Mouse (Mus musculus) midbrain, postnatal 0 days (tissue): ENCODE results near the gene Mef2d. TPM values are rescaled to one million over a fixed set of nuclear protein-coding genes. Genes with fewer than 3 reads are reported as not detected.

Experiments
- ATAC-seq: fragments of 200-750 bp; cut with Nextera tagmentation; 2 replicates; pipeline ENCODE4 v1.8.0; 2017; ENCODE audit warnings: moderate number of reproducible peaks, mild to moderate bottlenecking, moderate TSS enrichment, moderate library complexity; ENCODE audit not compliant: low FRiP score
- DNase-seq: peaks from one replicate; pipeline ENCODE4 v3.0.0-alpha.2; 2015; ENCODE audit warnings: low spot score
- H3K27ac ChIP-seq: fragments of 300-500 bp; sonication (generic); 2 replicates; pipeline ENCODE4 v1.5.1; 2014; ENCODE audit warnings: low read depth, mild to moderate bottlenecking, low read length, mixed read lengths
- H3K27me3 ChIP-seq: fragments of 300-500 bp; sonication (generic); 2 replicates; pipeline ENCODE4 v1.6.1; 2014; ENCODE audit warnings: low read length, control low read depth, mixed read lengths; ENCODE audit not compliant: insufficient read depth
- H3K36me3 ChIP-seq: fragments of 300-500 bp; sonication (generic); 2 replicates; pipeline ENCODE4 v1.6.1; 2014; ENCODE audit warnings: low read length, control low read depth, mixed read lengths; ENCODE audit not compliant: insufficient read depth
- H3K4me1 ChIP-seq: fragments of 300-500 bp; sonication (generic); 2 replicates; pipeline ENCODE4 v1.6.1; 2014; ENCODE audit warnings: mild to moderate bottlenecking, control low read depth, antibody characterized with exemption, low read length, mixed read lengths; ENCODE audit not compliant: insufficient read depth
- H3K4me2 ChIP-seq: fragments of 300-500 bp; sonication (generic); 2 replicates; pipeline ENCODE4 v1.6.1; 2014; ENCODE audit warnings: low read depth, mild to moderate bottlenecking, low read length, mixed read lengths; ENCODE audit not compliant: poor library complexity, severe bottlenecking
- H3K4me3 ChIP-seq: fragments of 300-500 bp; sonication (generic); 2 replicates; pipeline ENCODE4 v1.5.1; 2014; ENCODE audit warnings: low read depth, mild to moderate bottlenecking, low read length, moderate library complexity
- H3K9ac ChIP-seq: fragments of 300-500 bp; sonication (generic); replicated peaks from 2 replicates; pipeline ENCODE4 v1.6.1; 2014; ENCODE audit warnings: mild to moderate bottlenecking, low read length, moderate library complexity, mixed read lengths; ENCODE audit not compliant: poor library complexity, severe bottlenecking
- H3K9me3 ChIP-seq: fragments of 300-500 bp; sonication (generic); 2 replicates; pipeline ENCODE4 v1.6.1; 2016; ENCODE audit warnings: low read length, control low read depth
- CTCF ChIP-seq: IDR thresholded peaks from 2 replicates; pipeline ENCODE4 v1.5.1; 2016; ENCODE audit warnings: antibody characterized with exemption, mild to moderate bottlenecking
- WGBS: fragments of 180-500 bp; shearing (Covaris S2); extraction: QIAGEN DNeasy Blood & Tissue Kit; methylation state at CpG from one replicate; pipeline ENCODE4 v1.1.7; 2014; 5-methylcytosine and 5-hydroxymethylcytosine counted together
- polyA plus RNA-seq: library from polyadenylated mRNA; unstranded; fragments of >200 nt; fragmentation: Nextera tagmentation; extraction: Ambion mirVana; gene quantifications from 2 replicates; pipeline ENCODE4 v1.2.1, GENCODE M21; 2015
- total RNA-seq: library from RNA; depleted of rRNA; stranded (reverse); fragments of >200 nt; gene quantifications from 2 replicates; pipeline ENCODE4 v1.2.3, GENCODE M21; 2014

Mef2d gene
- total and polyA plus RNA-seq, 2 experiments from 2014 or later: 26.1 to 59.6 TPM

DNA sequence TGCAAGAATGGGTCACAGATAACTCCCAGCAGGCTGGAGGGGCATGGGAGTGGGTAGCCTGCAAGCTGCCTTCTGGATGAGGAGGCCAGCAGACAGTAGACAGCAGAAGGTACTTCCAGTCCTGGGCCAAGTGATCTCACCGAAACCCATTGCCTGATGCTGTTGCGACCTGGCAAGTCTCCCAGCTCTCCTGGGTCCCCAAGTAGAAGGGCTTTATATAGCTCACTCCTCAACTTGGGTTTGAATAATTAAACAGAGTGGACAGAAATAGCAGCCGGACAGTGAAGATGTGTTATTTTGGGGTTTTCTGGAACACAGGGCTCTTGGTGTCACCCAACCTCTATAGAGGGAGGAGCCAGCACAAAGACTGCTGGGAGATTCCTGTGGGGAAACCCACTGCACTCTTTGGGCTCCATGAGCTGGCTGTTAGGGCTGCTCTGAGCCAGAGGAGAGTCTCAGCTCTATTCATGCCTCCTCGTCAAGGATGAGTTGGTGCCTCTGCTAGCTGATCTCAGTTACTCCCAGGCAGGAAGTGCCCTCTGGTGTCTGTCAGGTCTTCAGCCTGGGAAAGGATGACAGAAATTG lies 8.9 kb upstream of the Mef2d start:
- TF ChIP-seq CTCF: no peak
- H3K27ac ChIP-seq: no peak overlapping the region
- H3K36me3 ChIP-seq: no peaks in the 10 kb centered on the region
- 54% methylated on average over 4 of the region's 4 CpGs for WGBS
- H3K9me3 ChIP-seq: no peaks in the 10 kb centered on the region
- no peak overlapping the region for H3K4me2 ChIP-seq
- ATAC-seq (no peak; the same call in 1 of the 2 replicates), DNase-seq (peak; percentile 66)
- H3K4me3 ChIP-seq: no peak overlapping the region
- no peaks in the 10 kb centered on the region for H3K4me1 ChIP-seq
- no peaks in the 10 kb centered on the region for H3K27me3 ChIP-seq
- no peak overlapping the region for H3K9ac ChIP-seq

DNA sequence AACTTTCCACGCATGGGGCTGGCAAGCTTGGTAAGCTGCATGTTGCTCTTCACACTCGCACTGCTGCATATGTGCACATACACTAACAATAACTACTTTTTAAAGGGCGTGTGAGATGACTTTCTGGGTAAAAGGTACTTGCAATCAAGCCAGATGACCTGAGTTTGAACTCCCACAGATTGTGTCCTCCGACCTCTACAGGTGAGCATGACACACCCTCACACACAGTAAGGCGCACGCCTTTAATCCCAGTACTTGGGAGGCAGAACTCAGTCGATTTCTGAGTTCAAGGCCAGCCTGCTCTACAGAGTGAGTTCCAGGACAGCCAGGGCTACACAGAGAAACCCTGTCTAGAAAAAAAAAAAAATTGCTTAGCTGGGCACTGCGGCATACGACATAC lies 5.8 kb upstream of the Mef2d start:
- H3K4me2 ChIP-seq: no peak overlapping the region
- no peaks in the 10 kb centered on the region for H3K9me3 ChIP-seq
- H3K9ac ChIP-seq: no peak overlapping the region
- WGBS: 85% methylated on average over 9 of the region's 9 CpGs
- no peak overlapping the region for H3K4me3 ChIP-seq
- no peak for TF ChIP-seq CTCF
- DNase-seq (no peak), ATAC-seq (no peak)
- no peaks in the 10 kb centered on the region for H3K36me3 ChIP-seq
- H3K27me3 ChIP-seq: peaks cover 5% of the 10 kb centered on the region; the same call in 1 of the 2 replicates
- H3K27ac ChIP-seq: no peak overlapping the region
- peaks cover 5% of the 10 kb centered on the region; the same call in 1 of the 2 replicates for H3K4me1 ChIP-seq

DNA sequence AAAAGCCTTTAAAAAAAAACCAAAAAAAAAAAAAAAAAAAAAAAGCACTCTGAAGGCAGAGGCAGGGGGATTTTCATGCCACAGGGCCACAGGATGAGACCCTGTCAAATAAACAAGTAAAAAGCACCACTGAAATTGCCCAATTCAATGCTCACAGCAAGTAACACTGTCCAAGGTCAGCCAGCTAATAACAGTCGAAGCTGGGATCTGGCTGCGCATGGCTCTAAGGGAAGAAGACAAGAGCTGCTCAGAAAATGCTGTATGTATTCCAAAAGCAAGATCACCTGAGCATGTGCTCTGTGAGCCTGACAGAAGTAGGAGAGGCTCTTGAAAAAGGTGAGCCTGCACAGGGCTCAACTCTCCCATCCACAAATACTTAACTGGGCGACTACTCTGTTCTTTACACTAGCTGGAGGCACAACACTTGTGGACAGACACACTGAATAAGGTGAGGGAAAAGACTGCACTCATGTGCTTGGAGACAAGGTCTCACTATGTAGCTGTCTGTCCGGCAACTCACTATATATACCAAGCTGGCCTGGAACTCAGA lies 5.2 kb upstream of the Mef2d start:
- Histone ChIP-seq H3K9ac (no peak overlapping the region), H3K4me3 (no peak overlapping the region), H3K27ac (no peak overlapping the region), H3K36me3 (no peaks in the 10 kb centered on the region), H3K4me1 (peaks cover 7% of the 10 kb centered on the region; the same call in 1 of the 2 replicates), H3K27me3 (peaks cover 5% of the 10 kb centered on the region; the same call in 1 of the 2 replicates), H3K4me2 (no peak overlapping the region), H3K9me3 (no peaks in the 10 kb centered on the region)
- no peak for TF ChIP-seq CTCF
- ATAC-seq: no peak
- no peak for DNase-seq
- WGBS: 86% methylated on average over 4 of the region's 4 CpGs

DNA sequence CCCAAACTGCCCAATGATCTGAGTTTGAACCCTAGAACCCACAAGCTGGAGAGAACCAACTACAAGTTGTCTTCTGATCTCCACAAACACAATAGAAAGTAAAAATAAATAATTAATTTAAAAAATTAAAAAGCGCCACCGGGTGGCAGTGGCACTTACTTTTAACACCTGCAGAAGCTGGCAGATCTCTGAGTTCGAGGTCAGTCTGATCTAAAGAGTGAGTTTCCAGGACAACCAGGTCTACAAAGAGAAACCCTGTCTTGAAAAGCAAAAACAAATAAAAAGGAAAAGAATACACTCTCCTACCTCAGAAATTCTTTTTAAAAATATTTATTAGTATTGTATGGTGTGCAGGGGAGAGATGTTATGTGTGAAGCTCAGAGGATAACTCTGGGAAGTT lies 4.4 kb upstream of the Mef2d start:
- H3K27me3 ChIP-seq: peaks cover 5% of the 10 kb centered on the region; the same call in 1 of the 2 replicates
- ATAC-seq (no peak), DNase-seq (no peak)
- H3K9me3 ChIP-seq: no peaks in the 10 kb centered on the region
- H3K36me3 ChIP-seq: no peaks in the 10 kb centered on the region
- no peak overlapping the region for H3K9ac ChIP-seq
- peak overlapping the region; percentile 96 for H3K4me2 ChIP-seq
- H3K27ac ChIP-seq: no peak overlapping the region; the same call in 1 of the 2 replicates
- H3K4me1 ChIP-seq: peaks cover 7% of the 10 kb centered on the region; the same call in 1 of the 2 replicates
- H3K4me3 ChIP-seq: peak overlapping the region; percentile 47
- 12% methylated on average over 3 of the region's 3 CpGs for WGBS
- 0 out of 2 replicates have a peak, but pooled peaks have one; percentile 20 for TF ChIP-seq CTCF

DNA sequence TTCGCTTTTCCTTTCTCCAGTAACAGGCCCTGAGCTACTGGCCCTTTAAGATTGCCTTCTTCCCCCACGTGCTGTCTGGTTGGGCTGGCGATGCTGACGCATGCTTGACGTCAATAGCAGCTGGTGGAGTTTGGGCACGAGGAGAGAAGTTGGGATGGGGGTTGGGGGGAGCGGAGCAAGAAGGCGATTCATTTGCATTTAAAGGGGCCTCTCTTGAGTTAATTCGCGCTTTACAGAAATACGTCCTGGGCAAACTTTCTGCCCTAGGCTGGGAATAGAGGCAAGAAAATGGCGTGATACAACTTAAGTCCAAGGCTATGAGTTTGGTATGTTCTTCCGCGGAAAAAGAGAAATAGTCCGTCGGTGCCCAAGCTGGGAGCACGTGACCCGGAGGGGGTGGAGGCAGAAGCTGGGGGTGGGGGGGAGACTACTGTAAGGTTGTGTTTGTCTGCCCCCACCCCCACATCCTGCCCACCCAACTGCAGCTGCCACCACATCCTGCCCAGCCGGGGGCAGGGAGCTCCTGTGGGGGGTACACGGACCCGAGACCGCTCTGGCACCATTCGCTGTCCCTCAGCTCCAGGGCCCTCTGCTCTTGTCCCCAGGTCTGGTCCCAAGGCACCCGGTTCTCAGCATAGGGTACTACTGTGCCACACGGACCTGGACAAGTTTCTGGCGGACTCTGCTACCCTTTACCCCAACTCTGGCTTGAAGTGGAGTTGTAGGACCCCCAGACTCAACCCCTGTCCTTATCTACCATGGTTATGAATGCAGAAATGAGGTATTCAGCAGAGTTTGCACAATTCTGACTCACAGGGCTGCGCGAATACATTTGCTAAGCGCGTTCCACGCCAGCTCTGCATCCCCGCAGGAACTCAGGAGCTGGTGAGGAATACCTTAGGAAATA lies 3.6 kb upstream of the Mef2d start:
- Histone ChIP-seq H3K9me3 (no peaks in the 10 kb centered on the region), H3K27me3 (peaks cover 5% of the 10 kb centered on the region; the same call in 1 of the 2 replicates), H3K4me1 (peaks cover 7% of the 10 kb centered on the region; the same call in 1 of the 2 replicates), H3K9ac (peak overlapping the region; percentile 50), H3K27ac (peak overlapping the region; percentile 78), H3K4me2 (peak overlapping the region; percentile 96), H3K4me3 (peak overlapping the region; percentile 47), H3K36me3 (no peaks in the 10 kb centered on the region)
- peak; percentile 75 for ATAC-seq
- WGBS: under 1% methylated on average over 32 of the region's 32 CpGs
- peak; percentile 97 for DNase-seq
- no peak for TF ChIP-seq CTCF
